Mouse (Mus musculus): ENCODE measurements around the gene Tle6.

The Tle6 gene

DNA sequence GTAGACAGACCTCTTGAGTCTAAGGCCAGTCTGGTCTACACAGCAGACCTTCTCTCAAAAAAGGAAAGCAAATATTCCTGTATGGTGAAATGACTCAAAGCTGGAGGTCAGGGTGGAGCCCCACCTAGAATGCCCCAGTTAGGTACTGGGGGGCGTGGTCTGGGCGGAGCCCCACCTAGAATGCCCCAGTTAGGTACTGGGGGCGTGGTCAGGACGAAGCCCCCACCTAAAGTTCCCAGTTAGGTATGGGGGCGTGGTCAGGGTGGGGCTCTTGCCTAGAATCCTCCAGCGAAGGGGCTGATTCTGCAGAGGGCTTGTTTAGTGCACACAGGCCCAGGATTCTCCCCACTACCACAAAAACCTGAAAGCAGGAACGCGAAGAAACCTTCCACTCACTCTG is 22.6 kb upstream of the Tle6 start:
- no peak for DNase-seq (ENCODE audit: low spot score)

DNA sequence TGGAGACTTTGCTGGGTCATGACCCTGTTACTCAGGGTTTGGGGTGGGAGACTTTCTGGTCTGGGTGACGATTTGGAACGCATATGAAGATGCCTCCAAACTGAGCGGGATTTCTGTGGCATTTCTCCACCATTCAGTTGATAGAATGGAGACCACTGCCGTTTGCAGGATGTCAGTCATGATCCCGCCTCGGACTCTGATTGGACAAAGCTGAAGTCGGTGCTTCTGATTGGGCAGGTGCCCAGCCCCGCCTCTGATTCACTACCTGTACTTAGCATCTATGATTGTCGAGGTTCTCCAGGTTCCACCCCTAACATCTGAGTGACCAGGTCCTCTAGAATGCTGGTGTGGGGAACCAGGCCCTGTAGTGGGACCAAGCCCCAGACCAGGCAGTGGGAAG is 19.9 kb upstream of the Tle6 start:
- no peak for DNase-seq (ENCODE audit: low spot score)

DNA sequence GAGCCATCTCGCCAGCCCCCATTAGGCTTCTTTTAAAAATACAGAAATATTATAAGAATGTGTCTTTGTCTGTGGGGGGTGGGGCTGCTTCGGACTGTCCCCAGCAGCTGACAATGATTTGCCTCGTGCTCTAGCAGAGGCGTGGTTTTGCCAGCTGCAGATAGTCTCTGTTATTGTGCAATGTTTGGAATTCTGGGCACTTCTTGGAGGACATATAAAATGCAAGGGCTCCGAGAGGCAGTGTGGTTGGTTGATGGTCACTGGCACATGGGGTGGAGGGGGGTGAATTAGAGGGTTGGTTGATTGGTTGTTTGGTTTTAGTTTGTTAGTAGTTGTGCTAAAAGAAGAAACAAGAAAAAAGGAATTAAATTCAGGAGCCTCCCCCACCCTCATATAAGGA is 19.1 kb upstream of the Tle6 start:
- no peak for DNase-seq (ENCODE audit: low spot score)

DNA sequence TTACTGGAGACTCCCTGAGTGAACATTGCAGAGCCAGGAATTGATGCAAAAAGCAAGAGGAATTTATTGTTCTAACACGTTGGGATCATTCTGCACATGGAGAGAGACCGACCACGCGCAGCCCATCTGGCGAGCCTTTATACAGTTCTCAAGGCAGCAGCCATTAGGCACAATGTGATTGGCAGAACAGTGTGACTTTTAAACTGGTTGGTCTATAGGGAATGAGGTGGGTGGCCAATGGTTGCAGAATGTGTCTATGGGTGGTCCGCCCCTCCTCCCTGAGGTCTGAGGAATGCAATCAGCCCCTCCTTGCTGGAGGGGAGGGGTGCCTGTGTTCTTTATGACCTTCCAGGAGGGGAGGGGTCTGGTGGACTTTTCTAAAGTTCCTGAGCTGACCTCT is 14.6 kb upstream of the Tle6 start:
- DNase-seq (ENCODE audit: low spot score): peak; percentile 67

DNA sequence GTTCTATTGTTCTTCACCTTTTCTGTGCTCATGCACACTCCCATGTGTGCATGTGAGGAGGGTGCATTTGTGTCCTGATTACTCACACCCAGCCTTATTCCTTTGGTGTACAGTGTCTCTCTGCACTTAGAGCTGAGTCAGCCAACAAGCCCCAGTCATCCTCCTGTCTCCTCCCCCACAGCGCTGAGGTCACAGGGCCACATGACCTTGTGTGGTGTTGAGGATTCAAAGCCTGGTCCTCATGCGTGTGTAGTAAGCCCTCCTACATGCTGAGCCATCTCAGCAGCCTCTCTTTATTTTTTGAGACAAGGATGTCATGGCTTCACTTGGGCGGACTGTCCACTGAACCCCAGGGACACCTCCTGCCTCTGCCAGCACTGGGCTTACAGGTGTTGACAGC is 11.9 kb upstream of the Tle6 start:
- no peak for DNase-seq (ENCODE audit: low spot score)

DNA sequence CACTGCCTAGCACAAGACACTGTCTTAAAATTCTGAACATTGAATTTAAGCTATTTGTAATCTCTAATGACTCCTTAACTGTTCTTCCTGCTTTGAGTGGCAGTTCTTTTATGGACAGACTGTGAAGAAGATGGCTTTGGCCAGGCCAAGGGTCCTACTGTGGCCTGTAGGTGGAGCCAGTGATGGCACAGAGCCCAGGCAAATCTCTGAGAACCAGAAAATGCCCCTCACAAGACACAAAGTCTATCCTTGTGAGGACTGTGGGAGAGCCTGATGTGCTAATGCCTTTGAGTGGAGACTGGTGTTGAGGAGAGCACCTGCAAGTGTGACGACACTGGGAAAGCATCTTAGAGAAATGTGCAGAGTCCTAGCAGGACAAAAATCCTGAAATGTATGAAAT is 7.4 kb upstream of the Tle6 start:
- no peak for DNase-seq (ENCODE audit: low spot score)

DNA sequence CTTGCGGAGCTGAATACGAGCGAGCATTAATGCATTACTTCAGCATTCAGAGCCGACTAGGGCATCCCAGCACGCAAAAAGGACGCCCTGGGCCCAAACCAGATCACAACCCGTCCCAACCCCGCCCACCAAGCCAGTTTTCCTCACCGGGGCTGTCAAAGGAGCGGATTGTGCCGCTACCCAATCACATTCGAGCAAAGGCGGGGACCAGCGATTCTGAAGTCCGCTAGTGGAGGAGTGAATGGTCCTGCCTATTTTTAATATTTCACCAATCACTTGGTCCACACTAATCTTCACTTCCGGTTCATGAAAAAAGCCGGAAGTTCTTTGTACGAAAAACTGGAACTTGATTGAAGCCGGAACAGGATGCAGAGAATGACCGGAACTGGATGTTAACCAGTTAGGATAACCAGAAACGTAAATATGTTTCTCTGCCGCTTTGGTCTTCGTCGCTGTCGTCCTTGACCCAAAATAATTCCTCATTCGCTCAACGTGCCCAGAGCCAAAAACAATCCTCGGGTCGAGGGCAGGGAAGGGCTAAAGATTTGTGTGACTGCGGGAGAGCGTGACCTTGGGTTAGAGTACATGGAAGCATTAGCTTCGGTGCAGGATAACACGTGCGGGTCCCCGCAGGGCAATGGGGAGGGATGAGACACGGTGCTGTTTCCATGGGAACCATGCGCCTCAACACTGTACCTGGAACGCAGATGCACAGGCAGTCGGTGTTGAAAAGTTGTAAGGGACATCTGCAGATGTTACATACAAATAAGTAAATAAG is 5.3 kb upstream of the Tle6 start, which contains the start of gene BC025920:
Gene BC025920 (plus strand): TSS at position 297 of the 778 bp plus-strand sequence.
- DNase-seq (ENCODE audit: low spot score): peak; percentile 97

DNA sequence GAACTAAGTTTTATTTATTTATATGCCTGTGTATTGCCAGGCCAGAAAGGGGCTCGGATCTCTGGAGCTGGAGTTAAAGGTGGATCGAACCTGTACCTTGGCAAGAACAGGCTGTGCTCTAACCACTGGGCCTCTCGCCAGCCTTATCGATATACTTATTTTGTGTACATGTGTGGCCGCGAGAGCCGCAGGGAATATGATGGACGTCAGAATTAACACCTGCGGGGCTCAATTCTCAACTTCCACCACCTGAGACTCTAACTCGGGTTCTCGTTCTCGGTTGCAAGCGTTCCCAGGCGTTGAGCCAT is 4.7 kb upstream of the Tle6 start:
- DNase-seq (ENCODE audit: low spot score): no peak

DNA sequence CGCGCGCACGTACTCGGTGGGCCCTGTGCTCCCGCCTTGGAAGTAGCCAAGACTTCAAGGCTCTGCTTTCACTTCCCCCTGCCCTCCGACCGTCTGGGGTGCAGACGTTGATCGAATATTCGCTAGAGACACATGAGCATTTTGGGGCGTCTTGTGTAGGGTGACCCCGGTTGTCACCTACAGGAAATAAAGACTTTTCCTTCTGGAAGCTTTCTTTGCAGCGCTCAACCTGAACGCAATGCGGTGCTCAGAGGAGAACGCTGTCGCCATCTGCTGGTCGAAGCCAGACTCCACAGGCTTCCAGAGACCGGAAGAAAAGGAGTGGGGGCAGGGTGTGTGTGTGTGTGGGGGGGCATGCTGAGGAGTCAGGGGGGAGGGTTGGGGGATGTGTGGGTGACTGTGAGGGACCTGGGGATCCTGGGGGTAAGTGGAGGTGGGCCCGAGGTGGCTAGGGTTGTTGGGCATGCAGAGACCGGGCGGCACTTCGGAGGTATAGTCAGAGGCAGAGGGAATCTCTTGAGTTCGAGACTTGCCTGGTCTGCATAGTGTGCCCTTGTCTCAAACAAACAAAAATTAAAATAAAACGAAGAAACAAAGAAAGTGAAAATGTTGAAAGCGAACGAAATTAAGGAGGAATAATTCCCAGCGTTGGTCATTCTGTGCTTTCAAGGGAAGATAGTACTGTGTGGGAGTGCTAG is 4.2 kb upstream of the Tle6 start:
- DNase-seq (ENCODE audit: low spot score): peak; percentile 95

DNA sequence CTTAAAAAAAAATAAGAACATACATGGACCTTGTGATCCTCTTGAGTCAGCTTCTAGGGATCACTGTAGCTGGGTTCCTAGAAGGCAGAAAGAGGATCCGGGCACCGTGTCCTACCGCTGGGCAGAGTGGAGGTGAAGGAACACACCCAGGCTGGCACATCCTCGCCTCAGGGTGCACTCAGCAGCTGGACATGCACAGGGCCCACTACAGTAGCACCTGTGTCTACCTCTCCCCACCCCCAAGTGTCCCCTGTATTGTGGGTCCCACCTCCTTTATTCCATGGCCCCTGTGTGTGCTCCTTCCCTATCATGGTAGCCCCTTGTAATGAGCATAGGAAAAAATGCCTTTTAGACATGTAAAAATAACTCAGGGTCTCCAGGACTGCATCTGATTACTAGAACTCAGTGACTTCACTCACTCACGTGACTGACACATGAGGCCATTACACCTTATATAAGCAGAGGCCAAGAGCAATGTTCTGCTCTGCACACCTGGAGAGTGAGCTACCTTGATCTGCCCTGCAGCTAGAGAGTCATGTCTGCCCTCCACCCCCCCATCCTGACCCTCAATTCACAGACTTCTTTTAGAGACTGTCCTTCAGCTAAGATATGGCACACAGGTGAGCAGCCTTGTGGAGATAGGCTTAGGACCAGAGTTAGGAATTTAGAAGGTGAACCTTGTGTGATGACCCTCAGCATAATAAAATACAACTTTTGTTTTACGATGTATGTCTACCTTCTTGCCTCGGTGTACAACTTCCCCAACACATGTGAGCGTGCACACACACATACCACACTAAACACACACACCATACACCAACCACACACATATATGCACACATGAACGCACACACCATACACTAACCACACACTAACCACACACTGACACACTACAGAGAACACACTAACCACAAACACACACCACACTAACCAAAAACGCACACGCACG is 3.4 kb upstream of the Tle6 start:
- DNase-seq (ENCODE audit: low spot score): no peak

DNA sequence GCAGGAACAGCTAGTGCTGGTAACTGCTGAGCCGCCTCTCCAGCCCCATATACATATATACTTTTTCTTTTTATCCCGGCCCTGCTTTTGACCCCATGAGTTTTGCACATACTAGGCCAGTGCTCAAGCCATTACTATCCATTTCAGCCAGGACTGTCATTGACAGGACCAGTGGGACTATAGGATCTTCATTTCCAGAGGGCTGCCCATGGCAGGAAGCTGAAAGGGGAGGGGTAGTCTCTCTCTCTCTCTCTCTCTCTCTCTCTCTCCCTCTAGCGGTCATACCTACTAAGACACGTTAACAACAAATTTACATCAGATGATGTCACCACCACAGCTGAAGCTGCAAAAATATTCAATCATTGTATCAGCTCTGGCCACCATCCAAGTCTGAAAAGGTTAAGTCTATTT is 1.9 kb upstream of the Tle6 start:
- peak; percentile 85 for DNase-seq (ENCODE audit: low spot score)

DNA sequence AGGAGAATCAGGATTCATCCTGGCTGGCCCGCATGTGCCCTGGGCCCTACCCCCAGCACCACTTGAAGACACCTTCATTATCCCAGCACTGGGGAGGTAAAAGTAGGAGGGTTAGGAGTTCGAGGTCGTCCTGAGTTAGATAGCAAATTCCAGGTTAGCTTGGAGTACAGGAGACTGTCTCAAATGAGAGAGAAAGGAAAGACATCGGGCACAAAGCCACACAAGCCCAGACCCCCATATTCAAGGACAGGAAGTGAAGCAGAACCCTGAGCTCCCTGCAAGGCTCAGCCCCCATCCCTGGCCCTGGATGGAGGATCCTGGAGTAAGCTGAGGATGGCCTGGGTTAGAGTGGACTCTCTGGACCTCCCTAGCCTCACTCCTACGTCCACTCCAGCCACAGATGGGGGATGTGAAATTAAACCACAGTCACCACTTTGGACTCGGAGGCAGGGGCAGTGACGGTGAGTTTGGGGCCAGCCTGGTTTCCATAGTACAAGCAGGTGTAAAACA is 578 bp upstream of the Tle6 start:
- DNase-seq (ENCODE audit: low spot score): no peak

DNA sequence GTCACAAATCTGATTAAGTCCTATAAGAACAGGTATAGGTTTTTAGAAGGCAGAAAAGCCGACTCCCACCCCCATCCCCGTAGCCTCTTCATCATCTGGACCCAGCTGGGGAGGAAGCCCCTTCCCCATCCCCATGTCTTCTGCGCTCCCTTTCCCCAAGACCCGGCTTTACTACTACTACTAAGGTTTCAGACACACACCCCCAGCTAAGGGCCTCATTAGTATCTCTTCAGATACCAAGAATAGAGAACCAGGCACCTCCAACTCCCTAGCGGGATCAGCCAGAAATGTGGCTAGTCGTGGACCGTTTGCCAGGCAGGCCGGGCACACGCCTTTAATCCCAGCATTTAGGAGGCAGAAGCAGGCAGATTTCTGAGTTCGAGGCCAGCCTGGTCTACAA is 777 bp downstream of the Tle6 start:
- no peak for DNase-seq (ENCODE audit: low spot score)

DNA sequence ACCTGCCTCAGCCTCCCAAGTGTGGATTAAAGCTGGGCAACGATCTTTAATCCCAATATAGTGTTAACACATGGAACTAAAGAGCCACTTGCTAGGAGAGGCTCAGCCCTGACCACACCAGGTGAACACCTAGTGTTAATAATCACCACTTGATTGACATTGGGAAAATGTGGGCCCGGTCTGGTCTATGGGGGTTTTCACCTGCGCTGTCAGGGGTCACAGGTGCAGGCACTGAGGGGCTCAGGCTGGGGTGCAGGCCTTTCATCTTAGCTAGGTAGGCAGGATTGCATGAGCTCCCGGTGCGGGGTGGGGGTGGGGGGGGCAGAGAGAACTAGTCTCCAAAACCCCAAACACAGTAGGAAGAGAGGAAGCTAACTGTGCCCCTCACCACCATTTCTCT is 1.2 kb downstream of the Tle6 start:
- no peak for DNase-seq (ENCODE audit: low spot score)

DNA sequence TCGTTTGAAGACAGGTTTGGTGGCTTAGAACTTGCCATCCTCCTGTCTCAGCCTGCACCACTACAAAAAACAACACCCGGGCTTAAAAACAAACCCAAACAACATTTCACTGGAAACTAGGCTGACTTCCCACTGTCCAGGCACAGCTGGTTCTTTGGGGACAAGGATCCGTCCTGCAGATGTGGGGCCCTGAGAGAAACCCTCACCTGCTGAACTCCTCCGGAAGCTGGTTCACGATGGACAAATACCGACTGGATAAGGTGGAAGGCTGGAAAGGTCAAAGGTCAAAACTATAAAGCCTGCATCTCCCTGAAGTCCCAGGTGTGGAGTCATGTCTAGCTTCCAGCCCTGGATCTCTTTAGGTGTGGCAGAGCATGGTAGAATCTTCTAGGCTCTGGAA is 2.0 kb downstream of the Tle6 start:
- no peak for DNase-seq (ENCODE audit: low spot score)

DNA sequence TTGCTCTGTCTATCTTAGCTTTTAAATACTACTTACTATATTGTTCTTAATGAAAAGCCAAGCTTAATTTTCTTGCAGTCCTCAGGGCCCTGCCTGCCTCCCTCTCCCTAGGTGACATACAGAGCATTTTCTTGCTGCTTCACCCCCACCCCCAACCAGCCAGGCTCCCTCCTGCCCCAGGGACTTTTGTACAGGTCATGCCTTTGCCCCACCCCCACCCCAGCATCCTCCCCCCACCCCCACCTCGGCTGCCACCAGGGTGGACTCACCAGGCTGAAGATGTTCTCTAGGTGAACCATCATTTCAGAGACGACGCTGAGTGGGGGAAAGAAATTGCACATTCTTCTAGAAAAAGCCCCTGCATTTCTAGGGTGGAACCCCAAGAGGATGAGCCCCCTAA is 2.5 kb downstream of the Tle6 start:
- no peak for DNase-seq (ENCODE audit: low spot score)

DNA sequence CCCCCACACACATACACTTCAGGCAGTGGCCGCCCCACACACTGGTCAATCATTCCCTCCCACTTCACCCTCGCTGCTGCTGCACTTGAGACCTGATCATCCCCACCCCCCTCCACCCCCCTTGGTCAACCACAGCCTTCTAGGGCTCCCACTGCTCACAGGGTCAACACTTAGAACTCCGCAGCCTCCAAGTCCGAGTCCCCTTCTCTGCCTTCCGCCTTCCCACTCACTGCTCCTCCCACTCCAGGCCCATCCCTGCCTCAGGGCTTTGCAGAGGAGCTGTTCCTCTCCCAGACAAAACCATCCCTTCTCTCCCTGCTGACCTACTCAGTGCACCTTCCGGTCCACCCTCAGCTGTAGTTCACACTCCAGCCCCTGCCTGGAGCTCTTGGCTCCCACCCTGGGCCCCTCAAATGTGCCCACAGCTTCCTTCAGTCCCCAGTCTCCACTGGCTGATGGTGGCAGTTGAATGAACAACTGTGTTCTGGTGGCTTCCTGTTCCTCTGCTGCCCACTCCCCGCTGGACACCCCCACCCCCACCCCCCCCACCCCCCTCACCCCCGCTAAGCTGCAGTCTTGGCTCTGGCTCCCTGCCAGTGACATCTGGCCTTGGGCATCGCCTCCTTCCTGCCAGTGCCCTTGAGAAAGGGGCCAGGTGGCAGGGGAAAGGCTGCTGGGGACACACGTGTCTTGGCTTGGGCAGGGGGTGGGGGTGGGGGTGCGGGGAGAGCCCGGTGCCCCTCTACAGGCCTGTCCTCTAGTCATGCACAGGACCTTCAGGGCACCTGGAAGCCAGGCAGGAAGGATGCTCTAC is 3.5 kb downstream of the Tle6 start:
- peak; percentile 59 for DNase-seq (ENCODE audit: low spot score)

DNA sequence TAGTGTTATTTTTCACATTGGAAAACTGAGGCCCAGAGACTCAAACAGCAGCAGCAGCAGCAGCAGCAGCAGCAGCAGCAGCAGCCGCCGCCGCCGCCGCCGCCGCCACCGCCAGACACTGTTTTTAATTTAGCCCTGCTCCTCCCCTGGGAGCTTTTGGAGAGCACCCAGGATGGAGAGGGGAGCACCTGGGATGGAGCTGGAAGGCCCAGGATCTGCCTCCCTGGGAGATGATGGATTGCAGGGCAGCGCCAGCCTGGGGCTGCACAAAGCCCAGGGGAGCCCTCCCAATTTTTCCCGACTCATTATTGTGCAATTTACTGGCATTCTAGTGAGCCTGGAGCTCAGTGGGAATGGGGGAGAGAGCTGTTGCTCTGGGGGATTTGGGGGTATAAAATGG is 4.3 kb downstream of the Tle6 start:
- DNase-seq (ENCODE audit: low spot score): no peak

DNA sequence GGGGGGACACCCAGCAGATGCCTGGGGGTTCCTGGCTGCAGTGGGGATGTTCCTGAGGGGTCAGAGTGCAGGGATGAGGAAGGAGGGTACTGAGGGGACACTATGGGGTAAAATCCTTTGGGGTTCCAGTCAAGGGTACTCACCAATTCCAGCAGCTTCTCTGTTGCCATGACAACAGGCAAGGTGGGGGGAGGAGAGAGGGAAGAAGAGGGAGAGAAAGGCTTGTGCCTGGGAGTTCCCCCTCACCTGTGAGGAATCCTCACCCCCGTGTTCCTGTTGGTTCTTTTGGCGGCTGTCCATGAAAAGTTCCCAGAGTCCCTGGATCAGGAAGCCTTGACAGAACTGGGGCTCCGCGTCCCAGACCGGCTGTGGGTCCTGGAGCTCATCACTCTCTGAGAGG is 5.3 kb downstream of the Tle6 start:
- no peak for DNase-seq (ENCODE audit: low spot score)

DNA sequence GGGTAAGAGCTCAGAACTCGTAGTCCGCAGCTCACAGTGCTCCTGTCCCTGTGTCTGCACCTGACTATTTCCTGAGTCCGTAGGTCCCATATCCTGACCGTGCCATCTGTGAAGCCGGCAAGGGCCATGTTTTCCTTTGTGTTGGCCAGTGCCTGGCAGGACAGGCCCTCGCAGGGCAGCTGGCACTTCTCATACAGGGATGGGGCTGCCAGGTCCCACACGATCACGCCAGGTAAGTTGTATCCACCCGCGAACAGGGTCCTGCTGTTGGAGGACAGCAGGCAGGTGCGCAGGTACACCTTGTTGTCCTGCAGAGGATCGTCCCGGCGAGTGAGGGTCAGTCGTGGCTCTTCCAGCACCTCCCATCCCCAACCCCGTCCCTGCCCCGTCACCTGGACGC is 6.9 kb downstream of the Tle6 start:
- no peak for DNase-seq (ENCODE audit: low spot score)

DNA sequence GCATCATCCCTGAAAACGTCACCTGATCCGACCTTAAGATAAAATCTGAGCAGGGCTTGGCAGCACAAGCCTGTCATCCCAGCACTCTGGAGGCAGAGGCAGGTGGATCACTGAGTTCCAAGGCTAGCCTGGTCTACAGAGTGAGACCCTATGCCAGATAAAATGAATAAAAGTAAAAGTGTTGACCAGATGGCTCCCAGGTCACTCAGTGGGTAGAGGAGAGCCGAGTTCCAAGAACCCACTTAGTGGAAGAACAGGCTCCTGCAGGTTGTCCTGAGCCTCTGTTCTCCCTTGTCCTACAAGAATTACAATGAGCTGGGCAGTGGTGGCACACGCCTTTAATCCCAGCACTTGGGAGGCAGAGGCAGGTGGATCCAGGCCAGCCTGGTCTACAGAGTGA is 7.7 kb downstream of the Tle6 start:
- no peak for DNase-seq (ENCODE audit: low spot score)

DNA sequence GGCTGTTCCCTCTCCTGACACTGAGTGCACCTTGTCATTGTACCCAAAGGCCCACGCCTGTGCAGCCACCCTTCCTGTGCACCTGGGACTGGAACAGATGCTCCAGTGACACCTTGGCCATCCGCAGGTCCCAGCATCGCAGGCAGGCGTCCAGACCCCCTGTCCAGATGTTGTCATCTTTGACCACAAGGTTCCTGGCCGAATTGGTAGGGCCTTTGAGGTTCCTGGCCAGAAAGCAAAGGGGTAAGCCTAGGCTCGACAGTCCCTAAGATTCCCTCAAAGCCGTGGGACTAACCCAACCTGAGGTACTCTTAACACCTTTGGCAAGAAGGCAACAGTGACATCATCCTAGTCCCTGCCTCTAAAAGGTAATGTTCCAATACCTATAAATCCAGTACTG is 8.2 kb downstream of the Tle6 start:
- DNase-seq (ENCODE audit: low spot score): no peak
